Mouse (Mus musculus): ENCODE measurements around the gene Gm11084.
A peak's percentile ranks its signal among the peaks of the same experiment; 100 is the strongest.
"Not testable (repeated sequence)": the region's sequence is repeated elsewhere in the genome, so short reads cannot be mapped to it uniquely, and the experiment has no call there.

Gm11084 gene

GRCm38 (mm10) chr2:72986616-72987015 is at the start of gene Gm11084:
Gene Gm11084 (minus strand): TSS chr2:72986716.
- DNase-seq (ENCODE audit: low spot score) = no peak

- DNase-seq (ENCODE audit: low spot score) = no peak
Observed at GRCm38 (mm10) chr2:73031061-73032055, 44.8 kb upstream of the Gm11084 start.

GRCm38 (mm10) chr2:73029846-73030245 is 43.3 kb upstream of the Gm11084 start:
- DNase-seq (ENCODE audit: low spot score) = no peak

GRCm38 (mm10) chr2:73028019-73028418 is 41.5 kb upstream of the Gm11084 start:
- DNase-seq (ENCODE audit: low spot score) = no peak

- no peak for DNase-seq (ENCODE audit: low spot score)
Observed at GRCm38 (mm10) chr2:73027126-73027525, 40.6 kb upstream of the Gm11084 start.

- peak; percentile 92 for DNase-seq (ENCODE audit: low spot score)
Observed at GRCm38 (mm10) chr2:73023803-73024202, 37.3 kb upstream of the Gm11084 start.

GRCm38 (mm10) chr2:73021046-73021445 is 34.5 kb upstream of the Gm11084 start:
- DNase-seq (ENCODE audit: low spot score) = peak; percentile 84

- no peak for DNase-seq (ENCODE audit: low spot score)
Observed at GRCm38 (mm10) chr2:73019371-73020146, 33.0 kb upstream of the Gm11084 start.

- DNase-seq (ENCODE audit: low spot score) = not testable (repeated sequence)
Observed at GRCm38 (mm10) chr2:73014063-73014462, 27.5 kb upstream of the Gm11084 start.

- DNase-seq (ENCODE audit: low spot score) = no peak
Observed at GRCm38 (mm10) chr2:73012636-73013035, 26.1 kb upstream of the Gm11084 start.

- no peak for DNase-seq (ENCODE audit: low spot score)
Observed at GRCm38 (mm10) chr2:73007472-73007871, 21.0 kb upstream of the Gm11084 start.

GRCm38 (mm10) chr2:73005611-73006515 is 19.3 kb upstream of the Gm11084 start:
- DNase-seq (ENCODE audit: low spot score) = no peak

GRCm38 (mm10) chr2:73003751-73004717 is 17.5 kb upstream of the Gm11084 start:
- no peak for DNase-seq (ENCODE audit: low spot score)

- no peak for DNase-seq (ENCODE audit: low spot score)
Observed at GRCm38 (mm10) chr2:73003049-73003448, 16.5 kb upstream of the Gm11084 start.

GRCm38 (mm10) chr2:73002451-73002850 is 15.9 kb upstream of the Gm11084 start:
- DNase-seq (ENCODE audit: low spot score) = no peak

GRCm38 (mm10) chr2:73001994-73002393 is 15.5 kb upstream of the Gm11084 start:
- peak; percentile 74 for DNase-seq (ENCODE audit: low spot score)

GRCm38 (mm10) chr2:73000194-73000593 is 13.7 kb upstream of the Gm11084 start:
- no peak for DNase-seq (ENCODE audit: low spot score)

GRCm38 (mm10) chr2:72997586-72997985 is 11.1 kb upstream of the Gm11084 start:
- DNase-seq (ENCODE audit: low spot score) = no peak

GRCm38 (mm10) chr2:72996808-72997378 is 10.4 kb upstream of the Gm11084 start:
- DNase-seq (ENCODE audit: low spot score) = no peak

Data from c-Kit-positive CD71-positive TER-119-positive erythroid progenitor cells, embryonic 14.5 days (primary cell).